Mouse (Mus musculus) megakaryocyte, embryonic 14.5 days (primary cell): ENCODE data around the gene Tprkb.

Experiments used
- FLI1 ChIP-seq: IDR thresholded peaks from 2 replicates; pipeline ENCODE4 v1.6.1; 2012; ENCODE audit warnings: low read length, inconsistent platforms, mixed read lengths
- GATA1 ChIP-seq: IDR thresholded peaks from 3 replicates; pipeline ENCODE4 v1.6.1; 2012; ENCODE audit warnings: mixed read lengths, low read length, inconsistent platforms, borderline replicate concordance

DNA sequence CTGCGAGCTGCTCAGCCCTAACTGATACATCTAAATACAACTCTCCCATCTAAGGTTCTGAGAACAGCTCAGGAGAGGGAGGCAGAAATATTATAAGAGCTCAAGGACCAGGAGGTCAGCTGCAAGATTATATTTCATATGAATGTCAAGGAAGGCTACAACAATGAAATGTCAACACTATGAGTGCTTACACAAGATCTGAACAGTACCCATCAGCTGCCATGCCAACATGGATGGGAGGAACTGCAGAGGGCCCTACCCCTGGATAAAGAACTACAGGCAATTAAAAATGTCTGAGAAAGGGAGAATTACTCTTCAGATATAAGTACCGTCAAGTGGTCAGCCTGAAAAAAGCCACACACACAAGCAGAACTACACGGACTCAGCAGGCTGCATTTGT is 45.9 kb downstream of the Tprkb start:
- TF ChIP-seq FLI1 (no peak), GATA1 (no peak)
